Mouse (Mus musculus) hindbrain, embryonic 16.5 days (tissue): Measurements from ENCODE around the gene Trim7. TPM values are rescaled to one million over a fixed set of nuclear protein-coding genes. Genes with fewer than 3 reads are reported as not detected.

ENCODE experiments used
- ATAC-seq: fragments of 200-750 bp; cut with Nextera tagmentation; 2 replicates; pipeline ENCODE4 v1.8.0; 2017; ENCODE audit warnings: moderate TSS enrichment, moderate library complexity
- H3K27ac ChIP-seq: fragments of 300-500 bp; sonication (generic); 2 replicates; pipeline ENCODE4 v1.5.1; 2014; ENCODE audit warnings: low read depth, mild to moderate bottlenecking, control low read depth, low read length, moderate library complexity
- H3K27me3 ChIP-seq: fragments of 300-500 bp; sonication (generic); replicated peaks from 2 replicates; pipeline ENCODE4 v1.6.1; 2014; ENCODE audit warnings: low read length; ENCODE audit not compliant: control insufficient read depth, insufficient read depth
- H3K36me3 ChIP-seq: fragments of 300-500 bp; sonication (generic); 2 replicates; pipeline ENCODE4 v1.6.1; 2014; ENCODE audit warnings: mild to moderate bottlenecking, low read length, moderate library complexity, mixed read lengths; ENCODE audit not compliant: control insufficient read depth, insufficient read depth
- H3K4me1 ChIP-seq: fragments of 300-500 bp; sonication (generic); 2 replicates; pipeline ENCODE4 v1.6.1; 2014; ENCODE audit warnings: low read depth, low read length; ENCODE audit not compliant: control insufficient read depth, insufficient read depth
- H3K4me2 ChIP-seq: fragments of 300-500 bp; sonication (generic); 2 replicates; pipeline ENCODE4 v1.6.1; 2014; ENCODE audit warnings: mild to moderate bottlenecking, low read length, control low read depth, moderate library complexity
- H3K4me3 ChIP-seq: fragments of 300-500 bp; sonication (generic); 2 replicates; pipeline ENCODE4 v1.5.1; 2014; ENCODE audit warnings: mild to moderate bottlenecking, low read length, control low read depth, moderate library complexity
- H3K9ac ChIP-seq: fragments of 300-500 bp; sonication (generic); 2 replicates; pipeline ENCODE4 v1.6.1; 2014; ENCODE audit warnings: low read depth, mild to moderate bottlenecking, control low read depth, low read length, moderate library complexity
- H3K9me3 ChIP-seq: fragments of 300-500 bp; sonication (generic); 2 replicates; pipeline ENCODE4 v1.6.1; 2014; ENCODE audit warnings: mild to moderate bottlenecking, low read length, moderate library complexity; ENCODE audit not compliant: control insufficient read depth
- WGBS: fragments of 180-500 bp; shearing (Covaris S2); extraction: QIAGEN DNeasy Blood & Tissue Kit; methylation state at CpG from one replicate; pipeline ENCODE4 v1.1.7; 2014; 5-methylcytosine and 5-hydroxymethylcytosine counted together
- polyA plus RNA-seq: library from polyadenylated mRNA; unstranded; fragments of >200 nt; fragmentation: Nextera tagmentation; extraction: Ambion mirVana; gene quantifications from 2 replicates; pipeline ENCODE4 v1.2.1, GENCODE M21; 2015

The Trim7 gene
- polyA plus RNA-seq, 1 experiment from 2014 or later = 2.7 TPM

- no peak for ATAC-seq
- no peak overlapping the region for H3K9ac ChIP-seq
- peak overlapping the region; percentile 53; the same call in 1 of the 2 replicates for H3K4me3 ChIP-seq
- WGBS = 73% methylated on average over 4 of the region's 4 CpGs
- H3K27ac ChIP-seq = no peak overlapping the region
- H3K9me3 ChIP-seq = no peaks in the 10 kb centered on the region
- peaks cover 6% of the 10 kb centered on the region; the same call in 1 of the 2 replicates for H3K27me3 ChIP-seq
- H3K4me2 ChIP-seq = peak overlapping the region; percentile 83
- no peaks in the 10 kb centered on the region for H3K36me3 ChIP-seq
- H3K4me1 ChIP-seq = peaks cover 15% of the 10 kb centered on the region
Observed at GRCm38 (mm10) chr11:48852190-48852589, 26.2 kb downstream of the Trim7 start.

- 6% methylated on average over 23 of the region's 23 CpGs for WGBS
- Histone ChIP-seq H3K36me3 (no peaks in the 10 kb centered on the region), H3K4me1 (peaks cover 15% of the 10 kb centered on the region), H3K27me3 (peaks cover 6% of the 10 kb centered on the region; the same call in 1 of the 2 replicates), H3K9ac (peak overlapping the region; percentile 69), H3K4me2 (peak overlapping the region; percentile 83), H3K9me3 (no peaks in the 10 kb centered on the region), H3K4me3 (peak overlapping the region; percentile 53), H3K27ac (peak overlapping the region; percentile 74)
- peak; percentile 31 for ATAC-seq
Observed at GRCm38 (mm10) chr11:48852624-48853473, 26.9 kb downstream of the Trim7 start.

GRCm38 (mm10) chr11:48853474-48854180 is 27.7 kb downstream of the Trim7 start:
- peak overlapping the region; percentile 74; the same call in 1 of the 2 replicates for H3K27ac ChIP-seq
- no peaks in the 10 kb centered on the region for H3K36me3 ChIP-seq
- no peaks in the 10 kb centered on the region for H3K9me3 ChIP-seq
- peaks cover 18% of the 10 kb centered on the region for H3K4me1 ChIP-seq
- H3K9ac ChIP-seq = peak overlapping the region; percentile 69
- peak overlapping the region; percentile 83 for H3K4me2 ChIP-seq
- under 1% methylated on average over 31 of the region's 31 CpGs for WGBS
- peaks cover 4% of the 10 kb centered on the region; the same call in 1 of the 2 replicates for H3K27me3 ChIP-seq
- peak overlapping the region; percentile 53 for H3K4me3 ChIP-seq
- ATAC-seq = peak; percentile 68

- Histone ChIP-seq H3K9ac (no peak overlapping the region), H3K4me1 (peaks cover 15% of the 10 kb centered on the region), H3K27ac (no peak overlapping the region), H3K9me3 (no peaks in the 10 kb centered on the region), H3K36me3 (no peaks in the 10 kb centered on the region), H3K27me3 (no peaks in the 10 kb centered on the region), H3K4me3 (peak overlapping the region; percentile 53), H3K4me2 (peak overlapping the region; percentile 83)
- WGBS = under 1% methylated on average over 6 of the region's 6 CpGs
- no peak for ATAC-seq
Observed at GRCm38 (mm10) chr11:48859014-48859413, 33.1 kb downstream of the Trim7 start.

GRCm38 (mm10) chr11:48862784-48863319 is 36.9 kb downstream of the Trim7 start:
- no peaks in the 10 kb centered on the region for H3K9me3 ChIP-seq
- no peak overlapping the region for H3K4me2 ChIP-seq
- no peak overlapping the region for H3K4me3 ChIP-seq
- H3K9ac ChIP-seq = no peak overlapping the region
- no peaks in the 10 kb centered on the region for H3K27me3 ChIP-seq
- 86% methylated on average over 1 of the region's 1 CpGs for WGBS
- peaks cover 3% of the 10 kb centered on the region; the same call in 1 of the 2 replicates for H3K4me1 ChIP-seq
- H3K27ac ChIP-seq = no peak overlapping the region
- no peaks in the 10 kb centered on the region for H3K36me3 ChIP-seq
- no peak for ATAC-seq

- Histone ChIP-seq H3K4me1 (no peaks in the 10 kb centered on the region), H3K27me3 (no peaks in the 10 kb centered on the region), H3K27ac (no peak overlapping the region), H3K36me3 (no peaks in the 10 kb centered on the region), H3K9me3 (no peaks in the 10 kb centered on the region), H3K4me2 (no peak overlapping the region), H3K4me3 (no peak overlapping the region), H3K9ac (no peak overlapping the region)
- 86% methylated on average over 3 of the region's 3 CpGs for WGBS
- no peak for ATAC-seq
Observed at GRCm38 (mm10) chr11:48863808-48864207, 37.9 kb downstream of the Trim7 start.

- no peak overlapping the region for H3K9ac ChIP-seq
- no peaks in the 10 kb centered on the region for H3K27me3 ChIP-seq
- H3K4me1 ChIP-seq = peaks cover 4% of the 10 kb centered on the region; the same call in 1 of the 2 replicates
- ATAC-seq = no peak
- 97% methylated on average over 9 of the region's 9 CpGs for WGBS
- H3K9me3 ChIP-seq = no peaks in the 10 kb centered on the region
- H3K36me3 ChIP-seq = no peaks in the 10 kb centered on the region
- no peak overlapping the region for H3K4me2 ChIP-seq
- H3K4me3 ChIP-seq = no peak overlapping the region
- H3K27ac ChIP-seq = no peak overlapping the region
Observed at GRCm38 (mm10) chr11:48866481-48866880, 40.5 kb downstream of the Trim7 start.

- H3K36me3 ChIP-seq = no peaks in the 10 kb centered on the region
- ATAC-seq = no peak
- H3K9me3 ChIP-seq = no peaks in the 10 kb centered on the region
- H3K27ac ChIP-seq = no peak overlapping the region
- H3K9ac ChIP-seq = no peak overlapping the region
- 77% methylated on average over 7 of the region's 7 CpGs for WGBS
- no peak overlapping the region for H3K4me3 ChIP-seq
- H3K4me1 ChIP-seq = peaks cover 10% of the 10 kb centered on the region; the same call in 1 of the 2 replicates
- peak overlapping the region; percentile 21 for H3K4me2 ChIP-seq
- H3K27me3 ChIP-seq = no peaks in the 10 kb centered on the region; the same call in 1 of the 2 replicates
Observed at GRCm38 (mm10) chr11:48869380-48870110, 43.6 kb downstream of the Trim7 start.
